Mouse (Mus musculus) megakaryocyte, adult 5-6 weeks (primary cell): Measurements from ENCODE around the gene Elmo1. TPM values are rescaled to one million over a fixed set of nuclear protein-coding genes. Genes with fewer than 3 reads are reported as not detected.

Experiments
- ATAC-seq: 2 replicates; pipeline ENCODE4 v1.8.0; 2016; ENCODE audit warnings: mild to moderate bottlenecking, inconsistent platforms; ENCODE audit not compliant: poor library complexity, severe bottlenecking
- total RNA-seq, 2 experiments: library from RNA; stranded (forward) in 1 of 2; stranded (reverse) in 1 of 2; fragments of 153-499, 151-499 nt in 1 of 2; fragments of 221-1000, 200-1000 nt in 1 of 2; gene quantifications; 2 replicates each; pipeline versions ENCODE4 v1.2.3 to v1.2.4; 2015 to 2017

The Elmo1 gene
- total RNA-seq, 2 experiments from 2014 or later: 37.1 to 81.4 TPM

DNA sequence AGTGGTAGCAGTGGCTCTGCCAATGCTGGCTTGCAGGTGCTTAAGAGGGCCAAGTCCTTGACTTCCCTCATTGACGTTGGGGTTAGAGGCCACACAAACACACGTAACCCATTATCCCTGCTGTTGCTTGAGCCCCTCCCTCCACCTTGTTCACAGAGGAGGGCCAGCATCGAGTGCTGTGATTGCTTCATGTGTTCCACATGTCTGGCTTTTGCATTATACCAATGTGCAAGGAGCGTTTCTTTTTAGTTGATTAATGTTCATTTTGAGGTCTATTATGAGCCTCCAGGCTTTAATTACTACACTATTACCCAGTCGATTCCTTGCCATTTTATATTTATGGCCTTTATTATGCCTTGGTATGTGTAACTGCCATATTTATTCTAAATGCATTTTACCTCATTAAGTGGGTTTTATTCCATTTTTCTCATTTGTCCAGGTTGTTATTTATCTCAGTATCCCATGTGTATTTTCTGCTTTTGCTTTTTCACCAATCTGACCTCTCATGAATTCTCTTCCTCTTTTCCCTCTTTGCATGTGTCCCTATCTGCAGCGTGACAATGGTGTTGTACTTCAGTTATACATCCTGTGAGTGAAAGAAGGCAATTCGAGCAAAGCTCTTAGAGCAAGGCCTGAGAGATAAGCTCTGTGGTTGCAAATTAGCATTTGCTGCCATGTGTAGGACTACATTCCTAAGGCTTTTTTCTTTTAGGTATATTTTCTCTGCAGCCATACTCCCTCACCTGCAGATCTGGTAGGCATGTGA lies 275.6 kb downstream of the Elmo1 start:
- ATAC-seq: no peak

DNA sequence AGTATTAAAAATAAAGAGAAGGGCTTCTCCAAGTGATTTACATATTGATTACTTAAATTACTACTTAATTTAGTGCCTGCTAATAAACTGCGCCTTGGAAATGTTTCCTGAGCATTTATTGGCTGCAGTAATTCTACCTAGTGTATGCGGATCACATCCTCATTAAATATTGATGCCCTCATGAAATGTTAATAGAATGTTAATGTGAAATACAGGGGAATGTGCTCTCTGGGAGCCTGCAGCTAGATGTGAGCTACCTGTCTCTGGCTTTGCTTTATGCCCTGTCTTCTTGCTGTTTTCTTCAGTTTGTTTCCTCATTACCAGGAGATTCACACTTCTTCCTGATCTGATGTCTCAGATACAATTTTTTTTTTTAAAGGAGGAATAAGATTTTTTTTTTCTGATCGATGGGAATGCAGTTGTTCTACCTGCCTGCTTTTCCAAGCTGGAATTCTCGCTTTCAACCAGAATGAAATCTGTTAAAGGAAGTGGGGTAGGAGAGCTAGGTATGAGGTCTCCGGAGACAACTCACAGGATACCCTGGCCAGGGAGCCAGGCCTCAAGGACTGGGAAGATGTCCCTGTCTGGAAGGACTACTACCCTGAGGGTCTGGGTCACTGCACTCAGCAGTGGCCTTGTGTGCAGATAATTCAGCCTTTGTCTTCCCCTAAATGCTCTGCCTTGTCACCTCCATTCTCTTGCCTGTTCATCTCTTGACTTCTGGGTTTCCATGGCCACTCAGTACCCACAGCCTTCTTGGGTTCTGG lies 279.8 kb downstream of the Elmo1 start:
- ATAC-seq: no peak

DNA sequence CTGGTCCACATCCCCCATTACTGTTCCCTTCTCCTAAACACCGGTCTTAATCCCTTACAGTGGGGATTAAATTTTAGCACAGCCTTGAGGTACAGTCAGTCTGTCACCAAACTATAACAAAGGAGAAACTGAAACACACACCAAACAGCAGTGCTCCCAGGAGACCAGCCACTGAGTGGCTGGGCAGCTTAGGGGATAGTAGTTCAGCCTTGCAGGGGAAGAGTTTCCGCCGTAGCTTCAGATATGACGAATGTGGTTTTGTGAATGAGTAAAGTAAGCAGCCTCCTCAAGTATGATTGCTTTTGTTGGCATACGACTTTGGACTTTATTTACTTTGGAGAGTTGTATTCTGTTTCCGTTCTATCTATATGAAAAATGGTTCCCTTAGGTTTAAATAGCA lies 281.1 kb downstream of the Elmo1 start:
- ATAC-seq: no peak

DNA sequence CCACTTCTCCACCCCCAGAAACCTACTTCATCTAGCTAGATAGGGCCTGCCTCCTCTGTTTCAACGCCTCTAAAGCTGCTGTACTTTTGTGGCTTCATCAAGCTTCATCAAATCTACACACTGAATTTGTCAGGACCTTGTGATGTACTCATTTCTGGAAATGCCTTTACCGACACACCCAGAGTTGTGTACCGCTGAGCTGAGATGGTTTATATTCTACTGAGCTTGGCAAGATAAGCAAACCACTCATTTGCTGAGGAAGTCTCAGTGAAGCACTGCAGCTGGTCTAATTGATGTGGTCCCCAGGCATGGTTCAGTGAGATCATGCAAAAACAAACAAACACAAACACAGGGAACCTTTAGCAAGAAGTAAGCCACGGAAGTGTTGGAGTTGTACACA lies 281.9 kb downstream of the Elmo1 start:
- ATAC-seq: no peak

DNA sequence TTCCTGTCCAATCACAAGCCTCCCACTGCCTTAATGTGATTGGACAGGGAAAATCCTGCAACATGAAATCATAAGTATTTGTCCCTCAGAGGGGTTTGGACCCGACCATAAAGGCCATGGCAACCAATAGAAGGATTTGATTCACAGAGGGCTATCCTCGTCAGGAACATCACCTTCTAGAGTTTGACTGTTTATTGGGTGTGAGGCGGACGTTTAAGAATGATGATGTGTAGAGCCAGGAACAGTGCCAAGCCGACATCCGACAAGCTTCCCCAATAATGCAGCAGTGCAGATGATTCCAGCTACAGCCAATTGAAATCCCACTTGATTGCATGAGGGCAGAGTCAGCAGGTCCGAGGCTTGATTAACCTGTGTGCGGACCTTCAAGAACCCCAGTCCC lies 288.5 kb downstream of the Elmo1 start:
- ATAC-seq: no peak

DNA sequence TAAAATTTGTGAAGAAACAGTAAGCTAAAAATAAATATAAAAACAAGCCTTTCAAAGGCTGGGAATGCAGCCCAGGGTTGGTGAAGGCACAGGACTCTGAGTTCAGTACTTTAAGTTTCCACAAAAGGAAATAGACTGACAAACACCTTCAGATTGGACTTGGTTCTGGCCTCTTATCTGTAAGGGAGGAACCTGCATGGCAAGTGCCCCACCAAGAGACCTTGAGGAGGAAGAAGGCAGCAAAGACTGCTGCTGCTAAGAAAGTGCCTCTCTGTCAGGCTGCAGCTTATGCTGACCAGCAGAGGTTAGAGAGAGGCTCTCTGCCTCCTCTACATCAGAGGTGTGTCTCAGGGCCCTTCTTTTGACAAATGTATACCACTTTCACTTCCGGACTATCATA lies 293.5 kb downstream of the Elmo1 start:
- ATAC-seq: no peak

DNA sequence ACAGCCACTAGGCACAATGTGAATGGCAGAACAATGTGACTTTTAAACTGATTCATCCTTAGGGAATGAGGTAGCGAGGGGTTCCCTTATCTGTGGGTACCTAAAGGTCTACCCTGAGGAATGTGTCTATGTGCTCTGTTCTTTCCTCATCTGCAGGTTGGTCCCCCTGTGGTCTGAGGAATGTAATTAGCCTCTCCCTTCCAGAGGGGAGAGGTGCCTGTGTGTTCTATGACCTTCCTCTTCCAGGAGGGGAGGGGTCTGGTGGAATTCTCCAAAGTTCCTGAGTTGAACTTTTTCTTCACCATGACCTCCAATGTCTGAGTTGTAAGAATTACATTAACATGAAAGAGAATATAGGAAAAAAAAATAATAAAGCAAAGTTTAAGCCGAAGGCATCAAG lies 294.4 kb downstream of the Elmo1 start:
- ATAC-seq: no peak

DNA sequence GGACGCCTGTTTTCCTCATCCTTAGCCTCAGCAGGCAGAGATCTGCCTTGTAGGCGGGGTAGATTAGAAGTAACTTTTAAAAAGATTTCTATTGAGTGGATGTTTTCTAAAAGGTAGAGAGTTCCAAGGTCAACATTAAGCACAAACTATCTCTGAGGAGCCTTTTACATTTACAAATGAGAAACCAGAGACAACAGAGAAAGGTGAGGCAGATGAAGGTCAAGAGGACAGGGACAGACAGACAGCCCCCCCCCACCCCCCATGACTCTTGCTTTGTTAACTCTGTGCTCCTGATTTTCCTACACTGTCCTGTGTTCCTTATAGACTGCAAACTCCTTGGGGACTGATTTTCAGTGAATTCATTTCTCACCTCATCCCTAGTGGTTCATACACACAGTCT lies 295.0 kb downstream of the Elmo1 start:
- ATAC-seq: no peak

DNA sequence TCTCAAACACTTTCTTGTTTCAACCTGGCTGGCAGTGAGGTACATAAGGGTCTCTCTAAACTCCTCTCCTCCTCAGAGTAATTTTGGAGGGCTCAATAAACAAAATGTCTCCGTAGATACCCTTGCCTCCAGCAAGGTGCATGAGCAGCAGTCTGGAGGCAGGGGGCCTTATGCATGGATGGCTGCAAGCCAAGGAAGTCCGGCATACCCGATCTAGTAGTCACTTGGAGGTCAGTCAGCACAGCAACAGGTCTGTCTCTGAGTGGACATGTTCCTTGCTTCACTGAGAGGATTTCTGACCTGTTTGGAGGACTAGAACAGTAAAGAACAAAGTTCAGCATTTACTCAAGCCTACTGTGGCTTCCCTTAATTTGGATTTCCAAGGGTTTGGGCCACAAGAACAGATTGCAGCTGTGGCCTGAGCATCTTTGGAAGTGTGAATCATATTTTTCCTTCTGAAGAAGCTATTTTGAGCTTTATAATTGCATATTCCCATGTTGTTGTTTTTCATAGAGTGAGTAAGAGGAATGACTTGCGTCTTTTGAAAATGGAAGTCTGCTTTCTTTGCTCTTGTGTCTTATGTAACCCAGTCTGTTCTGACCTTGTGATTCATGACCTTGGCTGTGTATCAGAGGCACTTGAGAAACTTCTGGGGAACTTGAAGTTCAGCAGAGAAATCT lies 296.2 kb downstream of the Elmo1 start:
- no peak for ATAC-seq

DNA sequence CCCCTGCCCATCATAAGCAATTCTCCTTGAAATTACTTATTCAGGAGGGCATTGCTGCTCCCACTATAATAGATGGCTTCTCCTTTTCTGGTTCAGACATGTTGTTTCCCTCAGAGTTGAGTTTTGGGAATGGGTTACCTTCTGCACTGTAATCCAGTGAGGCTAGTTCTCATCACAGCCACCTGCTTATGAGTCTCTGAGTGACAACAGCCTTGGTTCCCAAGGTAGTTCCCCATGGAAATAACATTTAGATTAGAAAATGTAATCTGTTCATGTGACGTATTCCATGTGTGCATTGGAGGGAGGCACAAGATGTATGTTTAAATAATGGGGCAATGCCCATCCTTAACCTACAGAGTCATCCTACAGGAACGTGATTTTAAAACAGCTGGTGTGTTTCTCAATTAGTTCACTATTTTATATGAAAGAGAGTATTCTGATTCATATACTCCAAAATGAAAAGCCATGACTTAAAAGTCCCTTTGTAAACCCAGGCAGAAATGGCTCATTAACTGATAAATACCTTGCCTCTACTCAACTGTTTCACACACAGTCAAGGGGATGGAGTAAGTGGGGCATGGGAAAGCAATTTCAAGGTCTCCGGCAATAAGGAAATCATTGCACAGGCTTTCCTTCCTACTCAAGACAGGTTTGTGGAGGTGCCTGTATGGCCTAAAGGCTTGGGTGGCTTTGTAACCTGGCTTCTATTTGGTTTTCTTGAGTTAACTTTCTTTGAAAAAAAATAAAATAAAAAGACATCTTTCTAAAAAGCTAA lies 302.6 kb downstream of the Elmo1 start:
- no peak for ATAC-seq

DNA sequence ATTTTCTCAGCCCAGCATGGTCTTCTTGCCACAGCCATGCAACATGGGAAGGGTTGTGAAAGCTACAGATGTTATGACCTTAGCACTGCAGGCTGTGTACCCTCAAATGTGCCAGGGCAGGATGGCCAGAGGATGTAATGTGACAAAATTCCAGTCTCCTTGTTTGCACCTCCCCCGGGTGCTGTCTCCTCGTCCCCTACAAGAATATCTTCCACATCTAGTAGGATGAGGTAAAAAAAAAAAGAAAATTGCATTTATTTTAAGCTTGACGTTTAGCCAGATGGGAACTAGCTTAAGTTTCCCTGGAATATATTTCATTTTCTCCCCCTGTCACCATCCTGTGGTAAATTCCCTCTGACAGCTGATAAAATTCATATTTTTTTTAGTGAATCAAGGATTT lies 307.3 kb downstream of the Elmo1 start:
- ATAC-seq: no peak

DNA sequence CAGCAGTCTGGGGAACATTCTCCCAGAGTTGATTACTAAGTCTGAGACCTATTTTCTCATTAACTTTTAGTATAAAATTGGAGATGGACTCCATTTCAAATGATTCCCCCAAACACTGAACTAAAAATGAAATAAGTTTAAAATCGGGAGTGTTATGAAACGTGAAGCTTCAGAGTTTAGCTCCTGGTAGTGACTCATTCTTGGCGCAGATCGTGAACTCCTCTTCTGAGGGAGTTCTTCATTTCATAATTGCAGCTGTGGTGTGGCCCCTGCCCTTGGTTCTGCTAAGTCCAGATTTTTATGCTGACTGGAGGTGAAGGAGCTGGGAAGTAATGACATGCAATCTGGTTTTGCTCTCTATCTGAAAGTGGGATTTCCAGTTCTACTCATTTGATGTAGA lies 307.9 kb downstream of the Elmo1 start:
- no peak for ATAC-seq

DNA sequence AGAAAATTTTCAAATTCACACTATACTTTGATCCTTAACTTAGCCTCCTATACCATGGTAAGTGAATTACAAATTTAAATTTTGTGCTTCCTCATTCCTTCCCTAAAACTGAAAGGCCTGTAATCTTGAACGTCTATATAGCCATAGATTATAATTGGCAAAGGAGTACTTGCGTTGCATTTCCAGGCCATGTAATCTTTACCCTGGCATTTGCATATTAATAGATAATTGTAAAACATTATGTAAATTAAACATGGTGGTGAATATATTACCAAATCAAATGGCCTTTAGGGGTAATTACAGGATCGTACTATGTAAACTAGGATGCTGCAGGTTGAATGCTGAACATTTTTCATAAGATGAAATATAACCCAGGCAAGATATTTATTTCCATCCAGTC lies 314.1 kb downstream of the Elmo1 start:
- no peak for ATAC-seq

DNA sequence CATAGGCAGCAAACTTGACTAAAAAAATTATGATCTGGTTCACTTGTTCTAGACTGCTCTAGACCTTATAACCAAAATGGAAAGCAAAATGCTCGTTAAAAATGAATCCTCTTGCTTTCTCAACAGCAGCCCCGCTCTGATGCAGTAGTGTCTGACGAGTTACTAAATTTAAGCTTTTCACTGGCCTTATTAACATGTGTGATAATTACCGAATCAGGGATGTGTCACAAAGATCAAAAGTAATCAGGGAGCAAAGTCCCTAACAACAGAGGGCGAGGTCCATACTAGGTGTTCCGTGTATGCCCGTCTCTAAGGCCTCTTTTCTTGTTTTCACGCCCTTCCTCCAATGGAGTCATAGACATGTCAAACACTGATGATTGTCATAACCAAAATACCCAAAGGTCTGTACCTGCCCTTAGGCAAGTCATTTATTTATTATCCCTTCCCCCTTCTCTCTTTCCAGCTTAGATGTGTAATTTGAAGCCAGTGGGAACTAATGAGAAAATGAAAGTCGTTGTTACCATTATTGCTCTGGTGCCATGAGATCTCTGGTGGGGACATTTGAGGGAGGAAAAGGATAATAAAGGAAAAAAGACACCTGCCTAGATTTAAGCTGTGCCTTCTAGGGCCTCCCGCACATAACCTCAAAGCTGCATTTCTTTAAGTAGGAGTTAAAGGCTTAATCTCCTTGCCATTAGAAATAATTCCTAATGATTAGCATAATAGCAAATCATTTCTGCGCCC lies 316.2 kb downstream of the Elmo1 start:
- no peak for ATAC-seq

DNA sequence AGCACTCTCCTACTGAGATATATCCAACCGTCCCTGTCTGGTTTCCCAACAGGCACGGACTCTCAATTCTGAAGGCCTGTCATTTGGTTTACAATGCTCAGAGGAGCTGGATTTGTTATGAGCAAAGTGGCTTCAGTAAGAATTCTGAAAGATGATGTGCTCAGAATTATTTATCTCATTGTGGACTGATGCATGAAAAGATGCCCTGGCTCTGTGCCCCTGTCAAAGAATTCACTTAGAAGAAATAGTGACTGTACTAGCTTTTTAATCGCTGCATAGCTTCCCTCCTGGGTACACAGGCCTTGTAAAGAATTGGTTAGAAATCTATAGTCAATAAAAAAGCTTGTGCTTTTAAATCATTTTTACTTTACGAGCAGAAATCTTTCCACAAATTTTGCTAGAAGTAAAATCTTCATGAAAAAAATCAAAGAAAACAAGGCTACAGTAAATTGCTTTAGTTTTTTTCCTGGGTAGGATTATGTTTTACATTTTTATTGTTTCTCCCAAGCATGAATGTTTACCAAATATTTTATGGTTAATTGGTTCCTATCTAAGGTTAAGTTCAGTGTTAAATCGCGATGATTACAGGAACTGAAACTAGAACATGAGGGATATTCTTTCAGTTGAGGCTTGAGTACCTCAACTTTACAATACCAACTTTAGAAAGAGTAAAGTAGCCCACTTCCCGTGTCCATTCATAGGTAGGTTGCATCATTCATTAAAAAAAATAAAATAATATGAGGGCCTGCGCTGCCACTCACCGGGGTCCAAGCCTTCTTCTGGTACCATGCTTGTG lies 320.1 kb downstream of the Elmo1 start:
- ATAC-seq: no peak

DNA sequence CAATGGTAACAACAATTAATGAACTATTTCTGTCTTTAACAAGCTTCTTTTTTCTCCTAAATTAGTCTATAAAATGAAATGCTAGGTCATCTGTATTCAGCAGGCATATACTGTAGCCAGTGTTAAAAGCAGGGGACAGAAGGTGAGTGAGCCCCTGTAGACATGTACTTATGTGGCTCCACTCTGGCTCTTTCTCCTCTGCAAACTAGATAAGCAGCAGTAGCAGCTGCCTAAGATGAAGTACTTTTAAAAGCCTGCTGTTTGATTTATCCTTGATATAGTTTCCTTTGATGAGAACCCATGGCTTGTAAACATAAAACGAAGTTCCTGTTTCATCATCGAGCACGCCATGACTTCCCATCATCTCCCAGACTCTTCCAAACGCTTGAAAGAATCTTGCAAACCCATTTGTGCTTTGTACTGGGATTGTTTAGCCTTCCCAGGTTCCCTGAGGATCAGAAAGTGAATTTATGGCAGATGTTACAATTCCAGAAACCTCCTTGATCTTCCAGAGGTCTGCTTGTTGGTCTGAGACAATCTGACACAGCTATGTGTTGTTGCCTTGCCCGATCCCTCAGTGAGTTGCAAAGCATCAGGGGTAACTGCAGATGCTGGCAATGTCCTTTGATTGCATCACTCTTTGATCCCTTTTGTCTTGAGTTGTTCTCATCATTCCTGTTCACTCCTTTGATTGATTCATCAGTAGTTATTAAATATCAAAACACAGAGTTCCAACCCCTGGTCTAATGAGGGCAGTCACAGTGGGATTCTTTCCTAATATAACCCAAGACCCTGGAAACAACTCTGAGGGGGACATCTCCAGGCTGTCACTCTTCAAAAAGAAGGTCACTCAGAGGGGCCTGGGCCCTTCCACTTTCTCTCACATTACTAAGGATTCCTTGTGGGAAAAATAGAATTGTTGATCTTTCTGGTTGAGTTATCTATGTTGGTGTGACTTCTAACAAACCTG lies 326.6 kb downstream of the Elmo1 start:
- no peak for ATAC-seq

DNA sequence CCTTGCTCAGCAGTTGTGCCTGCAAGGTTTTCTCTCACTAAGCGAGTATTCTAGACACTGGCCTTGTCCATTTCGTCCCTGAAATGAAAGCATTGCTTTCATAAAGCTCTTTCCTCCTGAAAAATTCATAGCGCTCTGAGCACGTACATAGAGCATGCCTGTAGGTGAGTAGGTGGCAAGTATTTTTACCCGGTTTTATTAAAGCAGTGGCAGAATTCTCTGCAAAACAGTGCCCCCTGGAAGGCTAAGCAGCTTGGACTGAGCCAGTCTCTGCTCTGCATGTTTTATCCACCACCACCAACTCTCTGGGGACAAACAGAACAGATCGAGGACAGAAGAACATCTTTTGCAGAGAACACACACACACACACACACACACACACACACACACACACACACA lies 340.6 kb downstream of the Elmo1 start:
- no peak for ATAC-seq

DNA sequence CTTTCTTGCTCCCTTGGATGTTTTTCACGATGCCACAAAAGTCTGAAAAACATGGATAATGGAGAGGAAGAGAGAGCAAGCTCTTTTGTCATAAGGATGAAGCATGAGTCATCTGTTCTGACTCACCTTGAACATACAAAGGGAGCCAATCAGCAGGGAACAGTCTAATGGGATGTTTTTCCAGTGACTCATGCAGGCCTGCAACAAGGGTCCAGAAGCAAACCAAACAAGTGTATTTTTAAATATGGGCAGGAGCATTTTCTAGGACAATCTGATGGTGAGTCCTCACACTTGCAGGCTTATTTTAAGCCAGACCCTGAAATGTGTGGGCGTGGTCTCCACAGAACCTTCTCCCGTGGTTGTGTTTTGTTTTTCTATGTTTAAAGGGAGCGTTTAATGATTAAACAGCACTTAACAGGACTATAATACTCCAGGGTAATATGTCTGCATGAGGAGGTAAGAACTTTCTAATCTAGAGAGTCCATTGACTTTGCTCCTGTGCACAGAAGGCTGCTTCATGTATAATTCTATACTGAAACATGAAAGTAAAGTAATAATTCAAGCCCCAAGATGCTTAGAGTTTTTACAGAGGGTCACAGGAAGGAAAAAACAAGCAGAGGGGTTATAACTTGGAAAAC lies 342.9 kb downstream of the Elmo1 start:
- ATAC-seq: no peak
